Mouse (Mus musculus) neural tube, embryonic 11.5 days (tissue): ENCODE measurements around the gene Hoxd10. TPM values are rescaled to one million over a fixed set of nuclear protein-coding genes. Genes with fewer than 3 reads are reported as not detected.

Source experiments
- ATAC-seq: fragments of 200-750 bp; cut with Nextera tagmentation; 2 replicates; pipeline ENCODE4 v1.8.0; 2017; ENCODE audit warnings: moderate number of reproducible peaks, mild to moderate bottlenecking, moderate TSS enrichment, moderate library complexity; ENCODE audit not compliant: insufficient read depth, low FRiP score, low TSS enrichment
- DNase-seq: peaks from one replicate; pipeline ENCODE4 v3.0.0-alpha.2; 2015; ENCODE audit warnings: low spot score
- H3K27ac ChIP-seq: fragments of 300-500 bp; sonication (generic); 2 replicates; pipeline ENCODE4 v1.5.1; 2014; ENCODE audit warnings: low read depth, mild to moderate bottlenecking, low read length
- H3K27me3 ChIP-seq: fragments of 300-500 bp; sonication (generic); 2 replicates; pipeline ENCODE4 v1.6.1; 2014; ENCODE audit warnings: mild to moderate bottlenecking, low read length, mixed read lengths; ENCODE audit not compliant: control insufficient read depth, insufficient read depth
- H3K36me3 ChIP-seq: fragments of 300-500 bp; sonication (generic); 2 replicates; pipeline ENCODE4 v1.6.1; 2014; ENCODE audit warnings: mild to moderate bottlenecking, low read length, moderate library complexity, mixed read lengths; ENCODE audit not compliant: control insufficient read depth, insufficient read depth
- H3K4me1 ChIP-seq: fragments of 300-500 bp; sonication (generic); 2 replicates; pipeline ENCODE4 v1.6.1; 2014; ENCODE audit warnings: low read length, mixed read lengths; ENCODE audit not compliant: control insufficient read depth, insufficient read depth
- H3K4me2 ChIP-seq: fragments of 300-500 bp; sonication (generic); 2 replicates; pipeline ENCODE4 v1.6.1; 2014; ENCODE audit warnings: low read depth, mild to moderate bottlenecking, moderate library complexity
- H3K4me3 ChIP-seq: fragments of 300-500 bp; sonication (generic); 2 replicates; pipeline ENCODE4 v1.5.1; 2014; ENCODE audit warnings: low read depth, low read length
- H3K9ac ChIP-seq: fragments of 300-500 bp; sonication (generic); 2 replicates; pipeline ENCODE4 v1.6.1; 2014; ENCODE audit warnings: mild to moderate bottlenecking, low read length
- H3K9me3 ChIP-seq: fragments of 300-500 bp; sonication (generic); 2 replicates; pipeline ENCODE4 v1.6.1; 2016; ENCODE audit warnings: low read length; ENCODE audit not compliant: control insufficient read depth
- WGBS: fragments of 180-500 bp; shearing (Covaris S2); extraction: QIAGEN DNeasy Blood & Tissue Kit; methylation state at CpG from one replicate; pipeline ENCODE4 v1.1.7; 2014; 5-methylcytosine and 5-hydroxymethylcytosine counted together
- polyA plus RNA-seq: library from polyadenylated mRNA; unstranded; fragments of >200 nt; fragmentation: Nextera tagmentation; extraction: Ambion mirVana; gene quantifications from 2 replicates; pipeline ENCODE4 v1.2.1, GENCODE M21; 2014

Hoxd10 gene
- polyA plus RNA-seq, 1 experiment from 2014 or later: 29.3 TPM

- ATAC-seq: no peak
- Histone ChIP-seq H3K4me1 (peaks cover 72% of the 10 kb centered on the region), H3K27me3 (no peaks in the 10 kb centered on the region), H3K4me3 (peak overlapping the region; percentile 48), H3K4me2 (peak overlapping the region; percentile 91), H3K27ac (peak overlapping the region; percentile 99), H3K9me3 (no peaks in the 10 kb centered on the region), H3K9ac (peak overlapping the region; percentile 95), H3K36me3 (no peaks in the 10 kb centered on the region)
- DNase-seq: peak; percentile 71
- under 1% methylated on average over 6 of the region's 6 CpGs for WGBS
These were observed 42.0 kb downstream of the Hoxd10 start for GRCm38 (mm10) chr2:74733765-74734164.

- H3K4me3 ChIP-seq: peak overlapping the region; percentile 48
- no peaks in the 10 kb centered on the region for H3K9me3 ChIP-seq
- H3K9ac ChIP-seq: peak overlapping the region; percentile 95
- peak overlapping the region; percentile 99 for H3K27ac ChIP-seq
- peaks cover 74% of the 10 kb centered on the region for H3K4me1 ChIP-seq
- peak overlapping the region; percentile 91 for H3K4me2 ChIP-seq
- no peaks in the 10 kb centered on the region for H3K27me3 ChIP-seq
- under 1% methylated on average over 13 of the region's 13 CpGs for WGBS
- ATAC-seq (peak; percentile 62), DNase-seq (peak; percentile 85)
- no peaks in the 10 kb centered on the region for H3K36me3 ChIP-seq
These were observed 42.7 kb downstream of the Hoxd10 start for GRCm38 (mm10) chr2:74734451-74734850.

GRCm38 (mm10) chr2:74734996-74735811 lies 43.5 kb downstream of the Hoxd10 start:
- DNase-seq (peak; percentile 69), ATAC-seq (no peak)
- H3K4me3 ChIP-seq: peak overlapping the region; percentile 48
- peak overlapping the region; percentile 99 for H3K27ac ChIP-seq
- H3K4me2 ChIP-seq: peak overlapping the region; percentile 91
- peaks cover 78% of the 10 kb centered on the region for H3K4me1 ChIP-seq
- H3K9ac ChIP-seq: peak overlapping the region; percentile 95
- H3K36me3 ChIP-seq: no peaks in the 10 kb centered on the region
- WGBS: 3% methylated on average over 27 of the region's 27 CpGs
- no peaks in the 10 kb centered on the region for H3K9me3 ChIP-seq
- no peaks in the 10 kb centered on the region for H3K27me3 ChIP-seq

DNA sequence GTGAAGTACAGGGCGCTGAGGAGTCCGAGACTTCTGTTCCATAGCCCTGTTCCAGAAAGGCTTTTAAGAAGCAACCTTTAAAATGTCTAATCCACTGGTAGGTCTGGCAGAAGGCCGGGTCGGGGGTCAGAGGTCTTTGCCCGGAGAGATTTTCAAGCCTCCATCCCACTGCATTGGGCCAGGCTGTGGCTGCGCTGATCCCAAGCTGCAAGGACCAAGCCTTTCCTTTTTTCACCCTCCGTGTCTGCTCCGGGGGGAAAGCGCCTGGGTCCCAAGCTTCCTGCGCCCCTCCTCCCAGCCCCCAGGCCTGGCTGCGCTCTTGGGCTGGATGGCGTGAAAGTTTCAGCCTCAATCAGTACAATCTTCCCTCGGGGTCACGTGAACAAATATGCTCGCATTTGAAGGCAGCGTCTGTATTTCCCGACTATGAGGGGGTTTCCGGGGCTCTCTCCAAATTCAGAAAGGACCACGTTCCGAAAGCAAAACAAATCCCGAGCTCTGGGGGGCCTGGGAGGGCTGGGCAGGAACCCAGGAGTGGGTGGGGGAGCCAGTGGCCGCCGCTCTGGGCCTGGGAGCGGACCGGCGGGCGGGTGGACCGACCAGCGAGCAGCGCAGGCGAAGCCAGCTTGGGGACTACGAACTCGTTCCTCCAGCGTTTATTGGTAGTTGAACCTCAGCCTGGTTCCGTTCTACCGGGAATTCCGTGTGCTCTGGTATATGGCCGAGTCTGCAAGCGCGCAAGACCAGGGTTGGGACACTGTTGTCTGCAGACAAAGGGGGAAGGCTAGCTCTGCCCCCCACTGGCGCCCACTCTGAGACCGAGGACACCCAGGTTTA lies 44.3 kb downstream of the Hoxd10 start:
- H3K4me3 ChIP-seq: peak overlapping the region; percentile 48
- DNase-seq (peak; percentile 79), ATAC-seq (no peak)
- peak overlapping the region; percentile 99 for H3K27ac ChIP-seq
- peak overlapping the region; percentile 91 for H3K4me2 ChIP-seq
- H3K27me3 ChIP-seq: no peaks in the 10 kb centered on the region
- under 1% methylated on average over 42 of the region's 42 CpGs for WGBS
- H3K9ac ChIP-seq: peak overlapping the region; percentile 95
- peaks cover 78% of the 10 kb centered on the region for H3K4me1 ChIP-seq
- H3K9me3 ChIP-seq: no peaks in the 10 kb centered on the region
- no peaks in the 10 kb centered on the region for H3K36me3 ChIP-seq

- ATAC-seq: no peak
- peak overlapping the region; percentile 91 for H3K4me2 ChIP-seq
- 4% methylated on average over 15 of the region's 15 CpGs for WGBS
- H3K27me3 ChIP-seq: no peaks in the 10 kb centered on the region
- H3K4me3 ChIP-seq: peak overlapping the region; percentile 48
- peak overlapping the region; percentile 99 for H3K27ac ChIP-seq
- no peaks in the 10 kb centered on the region for H3K9me3 ChIP-seq
- peaks cover 76% of the 10 kb centered on the region for H3K4me1 ChIP-seq
- H3K9ac ChIP-seq: peak overlapping the region; percentile 95
- no peaks in the 10 kb centered on the region for H3K36me3 ChIP-seq
- DNase-seq: peak; percentile 33
These were observed 45.2 kb downstream of the Hoxd10 start for GRCm38 (mm10) chr2:74736688-74737577.

- 3% methylated on average over 7 of the region's 7 CpGs for WGBS
- H3K4me3 ChIP-seq: peak overlapping the region; percentile 48
- no peaks in the 10 kb centered on the region for H3K9me3 ChIP-seq
- peaks cover 72% of the 10 kb centered on the region for H3K4me1 ChIP-seq
- H3K9ac ChIP-seq: peak overlapping the region; percentile 95
- peak overlapping the region; percentile 91 for H3K4me2 ChIP-seq
- peak; percentile 58 for DNase-seq
- ATAC-seq: no peak
- no peaks in the 10 kb centered on the region for H3K36me3 ChIP-seq
- H3K27me3 ChIP-seq: no peaks in the 10 kb centered on the region
- H3K27ac ChIP-seq: peak overlapping the region; percentile 99
These were observed 45.9 kb downstream of the Hoxd10 start for GRCm38 (mm10) chr2:74737578-74738070.

DNA sequence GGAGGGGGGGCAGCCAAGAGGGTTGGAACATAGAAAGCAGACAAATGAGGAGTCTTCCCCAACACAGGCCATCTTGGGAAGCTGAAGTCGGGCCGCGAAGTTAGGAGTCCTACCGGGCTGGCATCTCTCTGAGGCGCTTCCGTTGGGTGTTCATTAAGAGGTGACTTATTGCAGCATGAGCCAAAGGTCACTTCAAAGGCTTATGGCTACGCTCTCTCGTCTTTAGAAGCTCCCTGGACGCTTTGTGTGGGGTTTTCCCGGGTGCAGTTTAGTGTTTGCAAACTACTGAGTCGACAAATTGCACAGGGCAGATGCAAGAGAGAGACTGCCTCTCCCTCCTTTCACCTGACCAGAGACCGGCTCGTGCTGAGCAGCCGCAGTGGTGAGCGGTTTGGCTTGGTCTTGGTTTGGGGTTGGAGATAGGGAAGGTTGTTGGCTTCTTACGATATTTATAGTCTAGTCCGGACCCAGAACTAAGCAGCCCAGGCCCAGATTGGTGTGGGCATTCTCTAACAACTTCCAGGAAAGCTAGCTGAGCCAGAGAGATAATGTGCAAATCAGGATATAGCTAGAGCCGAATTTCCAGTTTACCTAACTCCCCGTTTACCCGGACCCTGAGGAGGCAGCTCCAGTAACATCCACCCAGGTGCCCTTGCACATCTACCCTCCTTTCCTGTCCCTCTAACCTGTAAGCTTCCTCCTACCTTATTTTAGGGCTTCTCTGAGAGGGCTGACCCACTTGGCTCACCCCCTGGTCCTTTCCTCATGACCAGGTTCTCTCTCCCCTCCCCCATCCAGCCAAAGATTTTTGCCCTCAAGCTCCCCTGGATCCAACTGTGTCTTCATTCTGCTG lies 47.1 kb downstream of the Hoxd10 start:
- Histone ChIP-seq H3K36me3 (no peaks in the 10 kb centered on the region), H3K4me3 (peak overlapping the region; percentile 48)

More for the DNA sequence above, 47.1 kb downstream of the Hoxd10 start:
- H3K27me3 ChIP-seq: no peaks in the 10 kb centered on the region
- H3K4me2 ChIP-seq: peak overlapping the region; percentile 91
- peak; percentile 76 for DNase-seq
- peak overlapping the region; percentile 99 for H3K27ac ChIP-seq
- ATAC-seq: no peak
- peaks cover 75% of the 10 kb centered on the region for H3K4me1 ChIP-seq
- peak overlapping the region; percentile 95 for H3K9ac ChIP-seq
- H3K9me3 ChIP-seq: no peaks in the 10 kb centered on the region
- WGBS: under 1% methylated on average over 20 of the region's 20 CpGs
